Mouse (Mus musculus): Measurements from ENCODE around the gene Hgd. TPM values are rescaled to one million over a fixed set of nuclear protein-coding genes. Genes with fewer than 3 reads are reported as not detected.

Hgd gene
- polyA plus RNA-seq, 1 experiment, result 0.08 TPM

- Histone ChIP-seq H3K36me3 (ENCODE audit: control insufficient read depth, insufficient read depth, low read length) (no peaks in the 10 kb centered on the region), H3K4me1 (ENCODE audit: control insufficient read depth, insufficient read depth, insufficient read length, low read length) (no peaks in the 10 kb centered on the region), H3K27ac (ENCODE audit: insufficient read depth, low read depth, low read length) (no peak overlapping the region), H3K4me3 (ENCODE audit: low read depth, low read length) (no peak overlapping the region), H3K27me3 (ENCODE audit: control insufficient read depth, insufficient read depth, low read length) (no peaks in the 10 kb centered on the region)
- WGBS, result 71% methylated on average over 7 of the region's 7 CpGs
- TF ChIP-seq POLR2A (IDR thresholded peaks at IDR 0.05; ENCODE audit: low read depth, low read length), result no peak
- TF ChIP-seq CTCF (IDR thresholded peaks at IDR 0.05; ENCODE audit: extremely low read depth, insufficient read length, insufficient replicate concordance, low read depth, low read length), result no peak
Observed at GRCm38 (mm10) chr16:37611072-37611471, 31.1 kb downstream of the Hgd start.

GRCm38 (mm10) chr16:37612013-37612412, 32.1 kb downstream of the Hgd start:
- no peak overlapping the region for H3K4me3 ChIP-seq (ENCODE audit: low read depth, low read length)
- H3K36me3 ChIP-seq (ENCODE audit: control insufficient read depth, insufficient read depth, low read length), result no peaks in the 10 kb centered on the region
- H3K27me3 ChIP-seq (ENCODE audit: control insufficient read depth, insufficient read depth, low read length), result no peaks in the 10 kb centered on the region
- TF ChIP-seq CTCF (IDR thresholded peaks at IDR 0.05; ENCODE audit: extremely low read depth, insufficient read length, insufficient replicate concordance, low read depth, low read length), result no peak
- TF ChIP-seq POLR2A (IDR thresholded peaks at IDR 0.05; ENCODE audit: low read depth, low read length), result no peak
- 92% methylated on average over 5 of the region's 5 CpGs for WGBS
- H3K4me1 ChIP-seq (ENCODE audit: control insufficient read depth, insufficient read depth, insufficient read length, low read length), result no peaks in the 10 kb centered on the region
- no peak overlapping the region for H3K27ac ChIP-seq (ENCODE audit: insufficient read depth, low read depth, low read length)

GRCm38 (mm10) chr16:37614540-37614939, 34.6 kb downstream of the Hgd start:
- Histone ChIP-seq H3K4me1 (ENCODE audit: control insufficient read depth, insufficient read depth, insufficient read length, low read length) (no peaks in the 10 kb centered on the region), H3K36me3 (ENCODE audit: control insufficient read depth, insufficient read depth, low read length) (no peaks in the 10 kb centered on the region), H3K27ac (ENCODE audit: insufficient read depth, low read depth, low read length) (no peak overlapping the region), H3K27me3 (ENCODE audit: control insufficient read depth, insufficient read depth, low read length) (no peaks in the 10 kb centered on the region), H3K4me3 (ENCODE audit: low read depth, low read length) (no peak overlapping the region)
- 90% methylated on average over 9 of the region's 9 CpGs for WGBS
- TF ChIP-seq POLR2A (IDR thresholded peaks at IDR 0.05; ENCODE audit: low read depth, low read length) (no peak), CTCF (IDR thresholded peaks at IDR 0.05; ENCODE audit: extremely low read depth, insufficient read length, insufficient replicate concordance, low read depth, low read length) (no peak)

GRCm38 (mm10) chr16:37615429-37615828, 35.5 kb downstream of the Hgd start:
- no peaks in the 10 kb centered on the region for H3K27me3 ChIP-seq (ENCODE audit: control insufficient read depth, insufficient read depth, low read length)
- TF ChIP-seq POLR2A (IDR thresholded peaks at IDR 0.05; ENCODE audit: low read depth, low read length) (no peak), CTCF (IDR thresholded peaks at IDR 0.05; ENCODE audit: extremely low read depth, insufficient read length, insufficient replicate concordance, low read depth, low read length) (no peak)
- no peaks in the 10 kb centered on the region for H3K4me1 ChIP-seq (ENCODE audit: control insufficient read depth, insufficient read depth, insufficient read length, low read length)
- H3K27ac ChIP-seq (ENCODE audit: insufficient read depth, low read depth, low read length), result no peak overlapping the region
- no peaks in the 10 kb centered on the region for H3K36me3 ChIP-seq (ENCODE audit: control insufficient read depth, insufficient read depth, low read length)
- H3K4me3 ChIP-seq (ENCODE audit: low read depth, low read length), result no peak overlapping the region
- WGBS, result 69% methylated on average over 8 of the region's 8 CpGs

- TF ChIP-seq POLR2A (IDR thresholded peaks at IDR 0.05; ENCODE audit: low read depth, low read length) (no peak), CTCF (IDR thresholded peaks at IDR 0.05; ENCODE audit: extremely low read depth, insufficient read length, insufficient replicate concordance, low read depth, low read length) (no peak)
- Histone ChIP-seq H3K27me3 (ENCODE audit: control insufficient read depth, insufficient read depth, low read length) (no peaks in the 10 kb centered on the region), H3K36me3 (ENCODE audit: control insufficient read depth, insufficient read depth, low read length) (no peaks in the 10 kb centered on the region), H3K27ac (ENCODE audit: insufficient read depth, low read depth, low read length) (no peak overlapping the region), H3K4me3 (ENCODE audit: low read depth, low read length) (no peak overlapping the region), H3K4me1 (ENCODE audit: control insufficient read depth, insufficient read depth, insufficient read length, low read length) (no peaks in the 10 kb centered on the region)
- WGBS, result 72% methylated on average over 8 of the region's 8 CpGs
Observed at GRCm38 (mm10) chr16:37616104-37616503, 36.2 kb downstream of the Hgd start.

GRCm38 (mm10) chr16:37617695-37618094, 37.7 kb downstream of the Hgd start:
- Histone ChIP-seq H3K27me3 (ENCODE audit: control insufficient read depth, insufficient read depth, low read length) (no peaks in the 10 kb centered on the region), H3K4me3 (ENCODE audit: low read depth, low read length) (no peak overlapping the region), H3K27ac (ENCODE audit: insufficient read depth, low read depth, low read length) (no peak overlapping the region), H3K36me3 (ENCODE audit: control insufficient read depth, insufficient read depth, low read length) (no peaks in the 10 kb centered on the region), H3K4me1 (ENCODE audit: control insufficient read depth, insufficient read depth, insufficient read length, low read length) (no peaks in the 10 kb centered on the region)
- 52% methylated on average over 3 of the region's 3 CpGs for WGBS
- TF ChIP-seq CTCF (IDR thresholded peaks at IDR 0.05; ENCODE audit: extremely low read depth, insufficient read length, insufficient replicate concordance, low read depth, low read length) (no peak), POLR2A (IDR thresholded peaks at IDR 0.05; ENCODE audit: low read depth, low read length) (no peak)

GRCm38 (mm10) chr16:37622403-37622802, 42.5 kb downstream of the Hgd start:
- Histone ChIP-seq H3K27ac (ENCODE audit: insufficient read depth, low read depth, low read length) (no peak overlapping the region), H3K4me1 (ENCODE audit: control insufficient read depth, insufficient read depth, insufficient read length, low read length) (no peaks in the 10 kb centered on the region), H3K36me3 (ENCODE audit: control insufficient read depth, insufficient read depth, low read length) (no peaks in the 10 kb centered on the region), H3K4me3 (ENCODE audit: low read depth, low read length) (no peak overlapping the region), H3K27me3 (ENCODE audit: control insufficient read depth, insufficient read depth, low read length) (no peaks in the 10 kb centered on the region)
- 60% methylated on average over 3 of the region's 3 CpGs for WGBS
- no peak for TF ChIP-seq CTCF (IDR thresholded peaks at IDR 0.05; ENCODE audit: extremely low read depth, insufficient read length, insufficient replicate concordance, low read depth, low read length)

- H3K4me3 ChIP-seq (ENCODE audit: low read depth, low read length), result no peak overlapping the region
- no peaks in the 10 kb centered on the region for H3K27me3 ChIP-seq (ENCODE audit: control insufficient read depth, insufficient read depth, low read length)
- H3K36me3 ChIP-seq (ENCODE audit: control insufficient read depth, insufficient read depth, low read length), result no peaks in the 10 kb centered on the region
- 80% methylated on average over 5 of the region's 5 CpGs for WGBS
- no peaks in the 10 kb centered on the region for H3K4me1 ChIP-seq (ENCODE audit: control insufficient read depth, insufficient read depth, insufficient read length, low read length)
- TF ChIP-seq POLR2A (IDR thresholded peaks at IDR 0.05; ENCODE audit: low read depth, low read length) (no peak), CTCF (IDR thresholded peaks at IDR 0.05; ENCODE audit: extremely low read depth, insufficient read length, insufficient replicate concordance, low read depth, low read length) (no peak)
- H3K27ac ChIP-seq (ENCODE audit: insufficient read depth, low read depth, low read length), result no peak overlapping the region
Observed at GRCm38 (mm10) chr16:37622919-37623318, 43.0 kb downstream of the Hgd start.

All from small intestine, adult 2 months (tissue).